Mouse (Mus musculus) bone marrow macrophage, adult 2 months (primary cell): Measurements from ENCODE around the gene Olfr1276. TPM values are rescaled to one million over a fixed set of nuclear protein-coding genes. Genes with fewer than 3 reads are reported as not detected.

Source experiments
- H3K27ac ChIP-seq: 2 replicates; pipeline ENCODE4 v1.5.1; 2012; ENCODE audit warnings: low read depth, low read length; ENCODE audit not compliant: insufficient read depth
- H3K4me1 ChIP-seq: 2 replicates; pipeline ENCODE4 v1.6.1; 2012; ENCODE audit warnings: low read length; ENCODE audit not compliant: control insufficient read depth, insufficient read depth
- H3K4me3 ChIP-seq: 2 replicates; pipeline ENCODE4 v1.5.1; 2012; ENCODE audit warnings: mild to moderate bottlenecking, low read length, moderate library complexity; ENCODE audit not compliant: insufficient read depth
- CTCF ChIP-seq: IDR thresholded peaks from 2 replicates; pipeline ENCODE4 v1.5.1; 2012; ENCODE audit warnings: low read depth, mild to moderate bottlenecking, low read length, moderate library complexity
- POLR2A ChIP-seq: IDR thresholded peaks from 2 replicates; pipeline ENCODE4 v1.6.1; 2012; ENCODE audit warnings: mild to moderate bottlenecking, low read depth, low read length, borderline replicate concordance
- polyA plus RNA-seq: library from polyadenylated mRNA; stranded (reverse); fragments of >200 nt; gene quantifications from 2 replicates; pipeline ENCODE4 v1.2.4, GENCODE M21; 2012; ENCODE audit not compliant: missing spikeins, insufficient read depth, insufficient read length

Gene Olfr1276
- polyA plus RNA-seq = not detected in 2 replicates

GRCm38 (mm10) chr2:111254216-111254615 lies at the start of gene Olfr1276:
TSS of gene Olfr1276 (plus strand) at chr2:111254516.
- TF ChIP-seq CTCF (no peak), POLR2A (no peak)
- Histone ChIP-seq H3K27ac (no peak within 1 kb of the TSS), H3K4me3 (no peak within 1 kb of the TSS), H3K4me1 (no peaks in the 10 kb centered on the region)

DNA sequence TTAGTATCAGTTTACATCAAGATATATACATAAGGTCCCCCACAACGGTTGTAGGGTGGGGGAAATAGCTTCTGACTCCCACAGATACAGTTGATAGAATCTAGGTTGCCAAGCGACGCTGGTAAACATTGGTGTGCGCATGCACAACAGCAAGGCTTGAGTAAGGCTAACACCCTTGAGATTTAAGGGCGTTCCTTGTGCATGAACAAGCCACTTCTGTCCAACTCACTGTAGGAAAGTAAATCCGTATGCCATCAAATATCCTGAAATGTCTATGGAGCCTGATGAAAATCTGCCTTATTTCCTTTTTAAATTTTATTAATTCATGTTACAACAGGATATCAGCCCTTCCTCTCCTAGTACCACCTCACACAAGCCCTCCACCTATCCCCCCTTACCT lies 24.8 kb upstream of the Olfr1276 start, which contains the start of gene 4930430A15Rik:
Gene 4930430A15Rik (minus strand): TSS at position 101 of the 400 bp plus-strand sequence.
- H3K27ac ChIP-seq = no peak within 1 kb of the TSS
- H3K4me3 ChIP-seq = no peak within 1 kb of the TSS
- no peak for TF ChIP-seq POLR2A
- TF ChIP-seq CTCF = no peak
- H3K4me1 ChIP-seq = no peaks in the 10 kb centered on the region

DNA sequence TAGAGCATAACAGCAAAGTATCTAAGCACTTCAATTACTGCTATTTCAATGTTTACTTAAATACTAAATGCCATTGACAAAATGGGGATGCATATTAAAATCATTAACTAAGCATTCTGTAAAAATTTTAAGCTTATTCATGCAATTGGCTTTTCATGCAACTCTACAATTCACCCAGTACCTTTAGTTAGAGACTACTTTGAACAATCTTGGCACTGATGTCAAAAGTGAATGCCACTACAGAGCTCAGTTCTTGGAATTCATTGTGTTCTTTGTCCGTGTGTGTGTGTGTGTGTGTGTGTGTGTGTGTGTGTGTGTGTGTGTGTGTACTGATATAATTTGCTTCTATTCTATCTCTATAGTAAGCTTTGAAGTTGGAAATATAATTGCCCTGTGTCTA lies 19.1 kb upstream of the Olfr1276 start, which contains the start of gene Olfr1275:
Gene Olfr1275 (minus strand): TSS at position 101 of the 400 bp plus-strand sequence.
- no peak for TF ChIP-seq POLR2A
- TF ChIP-seq CTCF = no peak
- no peak within 1 kb of the TSS for H3K27ac ChIP-seq
- no peaks in the 10 kb centered on the region for H3K4me1 ChIP-seq
- H3K4me3 ChIP-seq = no peak within 1 kb of the TSS

GRCm38 (mm10) chr2:111274006-111274405 lies 19.7 kb downstream of the Olfr1276 start, which contains the start of gene Olfr1277:
TSS of gene Olfr1277 (minus strand) at chr2:111274106.
- Histone ChIP-seq H3K4me3 (no peak within 1 kb of the TSS), H3K27ac (no peak within 1 kb of the TSS), H3K4me1 (no peaks in the 10 kb centered on the region)
- TF ChIP-seq CTCF (no peak), POLR2A (no peak)

GRCm38 (mm10) chr2:111289836-111290235 lies 35.5 kb downstream of the Olfr1276 start, which contains the start of gene Olfr1278:
TSS of gene Olfr1278 (plus strand) at chr2:111290136.
- Histone ChIP-seq H3K4me3 (no peak within 1 kb of the TSS), H3K4me1 (no peaks in the 10 kb centered on the region), H3K27ac (no peak within 1 kb of the TSS)
- TF ChIP-seq CTCF = no peak
- no peak for TF ChIP-seq POLR2A

- TF ChIP-seq POLR2A (no peak), CTCF (no peak)
- Histone ChIP-seq H3K4me3 (no peak overlapping the region), H3K27ac (no peak overlapping the region), H3K4me1 (no peaks in the 10 kb centered on the region)
Observed at GRCm38 (mm10) chr2:111298541-111298940, 44.2 kb downstream of the Olfr1276 start.

DNA sequence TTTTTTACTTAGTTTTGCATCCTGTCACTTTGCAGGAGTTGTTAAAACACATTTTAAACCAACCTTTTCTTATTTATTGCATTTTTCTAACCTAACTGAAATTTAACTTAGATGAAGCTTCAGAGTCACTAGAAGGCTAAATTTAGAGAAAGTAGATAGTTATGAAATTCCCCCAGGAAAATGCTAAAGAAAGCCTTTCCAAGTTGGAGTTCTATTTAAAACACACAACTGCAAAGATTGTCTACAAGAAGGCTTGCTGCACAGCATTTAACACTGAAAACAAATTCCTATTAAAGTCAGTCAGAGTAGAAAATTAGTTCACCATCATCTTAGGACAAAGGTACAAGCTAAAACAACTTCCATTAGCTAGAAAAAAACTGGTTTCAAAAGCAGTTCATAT lies 46.1 kb downstream of the Olfr1276 start, which contains the start of gene Olfr1279:
Gene Olfr1279 (plus strand): TSS at position 262 of the 400 bp plus-strand sequence.
- H3K4me1 ChIP-seq = no peaks in the 10 kb centered on the region
- H3K4me3 ChIP-seq = no peak within 1 kb of the TSS
- TF ChIP-seq POLR2A (no peak), CTCF (no peak)
- H3K27ac ChIP-seq = no peak within 1 kb of the TSS

Other genes starting within 250 kb of the Olfr1276 start
- not detected in 2 replicates for gene Gm13941, start 148.5 kb upstream of the Olfr1276 start, polyA plus RNA-seq
- not detected in 2 replicates for gene Gm15130, start 101.6 kb upstream of the Olfr1276 start, polyA plus RNA-seq
- not detected in 2 replicates for gene 4930430A15Rik, start 24.9 kb upstream of the Olfr1276 start, polyA plus RNA-seq
- not detected in 2 replicates for gene Olfr1275, start 19.2 kb upstream of the Olfr1276 start, polyA plus RNA-seq
- 0.13 TPM in 1 of 2 replicates, not detected in the other for gene Olfr1277, start 19.6 kb downstream of the Olfr1276 start, polyA plus RNA-seq
- gene Olfr1278, start 35.6 kb downstream of the Olfr1276 start, polyA plus RNA-seq = not detected in 2 replicates
- gene Olfr1279, start 46.1 kb downstream of the Olfr1276 start, polyA plus RNA-seq = not detected in 2 replicates
- not detected in 2 replicates for gene Olfr1280, start 59.5 kb downstream of the Olfr1276 start, polyA plus RNA-seq
- 0.16 TPM in 1 of 2 replicates, not detected in the other for gene Olfr1281, start 72.0 kb downstream of the Olfr1276 start, polyA plus RNA-seq
- gene Olfr1282, start 81.6 kb downstream of the Olfr1276 start, polyA plus RNA-seq = not detected in 2 replicates
- gene Olfr1283, start 112.3 kb downstream of the Olfr1276 start, polyA plus RNA-seq = not detected in 2 replicates
- not detected in 2 replicates for gene Olfr1284, start 121.0 kb downstream of the Olfr1276 start, polyA plus RNA-seq
- gene Olfr1286, start 168.6 kb downstream of the Olfr1276 start, polyA plus RNA-seq = not detected in 2 replicates
- gene Olfr1287, start 194.6 kb downstream of the Olfr1276 start, polyA plus RNA-seq = not detected in 2 replicates
- not detected in 2 replicates for gene Olfr1288, start 219.6 kb downstream of the Olfr1276 start, polyA plus RNA-seq
- not detected in 2 replicates for gene Olfr1289, start 226.3 kb downstream of the Olfr1276 start, polyA plus RNA-seq
- not detected in 2 replicates for gene Olfr1290, start 239.3 kb downstream of the Olfr1276 start, polyA plus RNA-seq
- not detected in 2 replicates for gene Olfr1291-ps1, start 242.7 kb downstream of the Olfr1276 start, polyA plus RNA-seq